Mouse (Mus musculus) urinary bladder, adult 18-20 months (tissue): ENCODE data around the gene Sh3bgrl2.

Experiments used
- DNase-seq, 2 experiments: peaks; one replicate each; pipeline ENCODE4 v3.0.0; 2022; ENCODE audit warnings: low spot score in 2 of 2, mixed read lengths in 2 of 2

Sh3bgrl2 gene

GRCm38 (mm10) chr9:83589680-83590467 is 41.7 kb downstream of the Sh3bgrl2 start:
- DNase-seq, result no peak

- no peak for DNase-seq
Measured at GRCm38 (mm10) chr9:83591848-83592456, 43.8 kb downstream of the Sh3bgrl2 start.

GRCm38 (mm10) chr9:83593811-83594210 is 45.7 kb downstream of the Sh3bgrl2 start:
- no peak for DNase-seq

- no peak for DNase-seq
Measured at GRCm38 (mm10) chr9:83596132-83596531, 48.0 kb downstream of the Sh3bgrl2 start.

GRCm38 (mm10) chr9:83596646-83597481 is 48.7 kb downstream of the Sh3bgrl2 start:
- DNase-seq, result no peak

GRCm38 (mm10) chr9:83598047-83598446 is 49.9 kb downstream of the Sh3bgrl2 start:
- DNase-seq, result no peak

DNA sequence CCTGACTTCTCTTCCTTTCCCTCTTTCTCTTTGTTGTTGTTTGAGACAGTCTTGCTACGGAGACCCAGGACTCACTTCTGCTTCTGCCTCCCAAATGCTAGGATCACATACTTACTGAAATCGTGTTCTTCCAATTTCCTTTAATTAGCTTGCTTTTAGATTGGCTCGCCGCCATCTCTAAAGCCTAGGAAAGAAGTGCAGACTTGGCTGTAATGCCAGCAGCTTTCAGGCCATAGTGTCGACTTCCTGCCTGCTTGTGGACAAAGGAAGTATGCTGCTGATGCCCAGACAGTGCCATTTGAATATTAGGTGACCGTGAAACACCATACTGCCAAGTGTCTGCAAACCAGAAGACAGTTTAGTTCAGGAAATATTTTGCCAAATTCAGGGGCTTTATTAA is 51.4 kb downstream of the Sh3bgrl2 start:
- DNase-seq, result no peak

DNA sequence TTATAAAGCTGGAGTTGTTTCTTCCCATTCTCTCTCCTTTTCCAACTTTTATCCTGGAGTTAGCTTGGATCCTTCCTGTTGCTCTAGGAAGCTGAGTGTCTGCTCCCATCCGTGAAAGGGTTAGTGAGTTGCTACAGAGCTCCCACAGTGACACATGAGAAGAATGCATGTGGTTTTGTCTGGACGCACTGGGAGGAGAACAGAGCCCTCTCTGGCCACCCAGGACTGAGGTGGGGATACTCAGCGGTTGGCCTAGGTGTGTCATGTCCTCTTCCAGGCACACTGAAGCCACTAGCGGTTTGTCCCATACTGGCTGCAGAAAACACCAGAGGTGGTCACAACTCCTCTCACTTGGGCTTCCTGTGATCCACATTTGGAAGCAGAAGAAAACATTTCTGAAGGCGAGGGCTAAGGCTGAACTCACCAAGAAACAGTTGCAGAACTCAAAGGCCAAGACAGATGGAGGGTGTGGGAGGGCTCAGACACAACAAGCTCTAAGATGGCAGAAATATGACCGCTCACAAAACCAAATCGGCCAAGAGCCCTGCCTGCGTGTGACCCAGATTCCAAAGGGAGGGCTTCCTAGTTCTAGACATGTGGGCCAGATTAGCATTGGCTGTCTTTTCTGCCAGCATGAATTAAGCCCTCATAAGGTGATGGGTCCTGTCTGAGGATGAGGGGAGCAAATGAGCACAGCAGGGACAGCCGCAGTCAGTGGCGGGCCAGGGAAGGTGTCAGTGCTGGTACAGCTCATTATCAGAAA is 52.3 kb downstream of the Sh3bgrl2 start:
- no peak for DNase-seq

GRCm38 (mm10) chr9:83602176-83602770 is 54.1 kb downstream of the Sh3bgrl2 start:
- DNase-seq, result no peak

DNA sequence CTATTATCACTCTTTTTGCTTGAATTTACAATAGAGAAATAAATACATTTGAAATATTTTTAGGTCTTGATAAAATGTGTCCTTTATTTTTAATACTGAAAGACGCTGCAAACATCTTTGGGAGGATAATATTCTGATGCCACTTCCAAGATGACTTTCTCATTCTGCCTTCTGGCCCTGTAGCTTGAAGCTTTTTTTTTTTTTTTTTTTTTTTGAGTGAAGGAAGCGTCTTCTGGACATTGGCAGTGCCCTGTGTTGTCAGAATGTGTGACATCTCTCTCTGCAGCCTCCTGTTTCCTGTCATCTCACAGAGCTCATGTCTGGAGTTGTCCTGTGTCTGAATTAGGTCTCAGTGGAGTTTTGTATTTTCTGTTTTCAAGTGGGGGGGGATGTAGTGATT is 55.0 kb downstream of the Sh3bgrl2 start:
- no peak for DNase-seq

DNA sequence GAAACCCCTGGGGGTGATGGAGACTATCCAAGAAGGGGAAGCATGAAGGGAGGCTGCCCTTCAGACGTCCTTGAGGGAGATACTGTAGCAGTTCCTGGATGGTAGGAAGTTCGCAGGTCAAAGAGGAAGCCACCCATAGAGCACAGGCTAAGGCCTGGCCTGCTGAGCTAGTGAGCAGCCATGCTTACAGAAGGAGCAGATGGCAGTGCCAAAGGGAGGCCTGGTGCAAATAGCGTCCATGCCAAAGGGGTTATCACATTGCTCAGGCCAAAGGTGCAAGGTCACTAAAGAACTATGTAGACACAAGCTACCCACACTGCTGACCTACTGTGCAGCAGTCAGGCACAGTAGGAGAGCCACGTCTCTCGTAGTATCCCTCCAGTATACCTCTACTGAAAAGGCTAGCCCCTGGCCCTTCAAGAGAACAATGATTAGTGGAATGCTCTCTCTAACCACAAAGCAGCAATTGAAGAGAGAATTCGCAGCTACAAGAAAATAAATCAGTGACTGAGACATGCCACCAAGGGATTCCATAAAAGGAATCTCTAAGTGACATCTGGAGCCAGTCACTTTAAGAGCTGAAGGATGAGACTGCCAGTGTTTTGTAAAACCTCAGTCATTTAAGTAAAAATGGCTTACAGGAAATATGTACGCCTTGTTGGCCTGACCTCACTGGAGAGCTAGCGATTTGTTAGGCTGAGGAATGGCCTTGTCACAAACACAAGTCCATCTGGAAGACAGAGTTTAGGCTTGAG is 57.9 kb downstream of the Sh3bgrl2 start:
- DNase-seq, result no peak

GRCm38 (mm10) chr9:83608135-83608534 is 60.0 kb downstream of the Sh3bgrl2 start:
- DNase-seq, result no peak

- DNase-seq, result peak; percentile 51 to 53
Measured at GRCm38 (mm10) chr9:83609422-83610297, 61.5 kb downstream of the Sh3bgrl2 start.

- DNase-seq, result peak in 1 of 2 experiments; percentile 35
Measured at GRCm38 (mm10) chr9:83615912-83616585, 67.9 kb downstream of the Sh3bgrl2 start.

DNA sequence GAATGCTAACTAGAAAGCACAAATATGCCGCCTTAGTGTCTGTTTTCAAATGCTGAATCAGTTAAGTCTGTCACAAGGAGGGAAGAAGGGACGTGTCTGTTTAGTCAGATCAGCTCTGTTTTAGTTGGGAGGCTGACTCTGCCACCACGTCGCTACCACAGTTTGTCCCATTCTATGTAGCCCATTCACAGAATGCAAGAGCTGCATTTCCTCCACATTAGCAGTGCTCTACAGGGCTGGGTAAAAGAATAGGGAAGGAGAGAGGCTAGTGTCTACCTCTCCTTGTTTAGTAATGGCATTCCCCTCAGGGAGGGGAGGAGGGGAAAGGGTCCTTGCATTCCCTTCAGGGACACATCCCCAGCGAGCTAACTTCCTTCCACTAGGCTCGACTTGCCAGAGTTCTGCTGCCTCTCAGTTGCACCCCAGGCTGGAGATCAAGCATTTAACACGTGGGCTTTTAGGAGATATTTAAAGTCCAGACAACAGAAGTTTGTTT is 68.5 kb downstream of the Sh3bgrl2 start:
- DNase-seq, result no peak

DNA sequence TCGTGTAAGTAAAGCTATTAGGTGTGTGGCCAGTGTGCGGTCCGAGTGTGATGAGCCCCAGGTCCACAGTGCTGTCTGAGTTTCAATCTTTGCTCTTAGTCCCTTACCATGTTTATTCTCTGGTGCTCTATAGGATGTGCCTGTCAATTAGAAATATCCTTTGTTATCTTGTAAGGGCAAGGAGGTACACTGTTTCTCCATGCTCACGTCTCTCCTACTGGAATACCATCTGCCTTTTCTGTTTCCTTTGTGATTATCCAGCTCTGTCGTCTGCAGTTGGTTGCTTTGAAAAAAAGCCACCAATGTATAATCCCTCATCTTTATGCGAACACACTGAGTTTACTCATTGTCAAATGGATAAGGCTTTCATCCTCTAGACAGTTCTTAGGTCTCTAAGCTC is 75.3 kb downstream of the Sh3bgrl2 start:
- DNase-seq, result no peak

- DNase-seq, result no peak
Measured at GRCm38 (mm10) chr9:83624193-83624592, 76.1 kb downstream of the Sh3bgrl2 start.

DNA sequence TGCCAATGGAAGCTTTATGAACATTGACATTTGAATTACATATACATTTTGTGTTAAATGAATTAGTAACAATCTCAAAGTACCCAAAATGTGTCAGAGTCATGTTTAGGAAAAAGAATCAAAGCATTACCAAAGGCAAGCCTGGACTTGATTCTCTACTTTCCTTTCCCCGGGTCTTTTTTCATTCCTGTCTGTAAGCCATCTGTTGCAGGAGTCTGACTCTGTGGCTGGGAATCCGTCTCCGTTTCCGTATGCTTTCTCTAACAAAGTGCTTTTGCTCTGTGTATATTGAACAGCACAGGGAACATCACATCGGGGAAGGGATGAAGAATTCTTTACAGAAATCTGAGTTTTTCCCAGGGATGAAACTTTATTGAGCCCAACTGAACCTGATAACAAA is 77.0 kb downstream of the Sh3bgrl2 start:
- DNase-seq, result no peak
